Mouse (Mus musculus): ENCODE measurements around the gene Cd24a. TPM values are rescaled to one million over a fixed set of nuclear protein-coding genes. Genes with fewer than 3 reads are reported as not detected.

The Cd24a gene
- polyA plus RNA-seq, 1 experiment: 418 TPM

DNA sequence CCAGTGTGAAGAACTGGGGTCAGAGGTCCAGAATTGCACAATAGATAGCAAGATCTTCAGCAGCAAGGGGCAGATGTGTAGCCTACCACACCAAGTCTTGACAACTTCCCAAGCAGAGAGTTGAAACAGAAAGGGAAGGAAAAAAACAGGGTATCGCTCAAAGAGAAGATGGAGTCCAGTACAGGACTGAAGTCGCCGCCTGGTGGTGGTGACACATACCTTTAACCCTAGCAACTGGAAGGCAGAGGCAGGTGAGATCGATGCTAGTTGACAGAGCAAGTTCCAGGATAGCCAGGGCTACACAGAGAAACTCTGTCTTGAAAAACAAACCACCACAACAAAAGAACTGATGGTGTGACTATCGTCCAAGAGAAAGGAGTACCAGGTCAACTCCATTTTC is 28.7 kb upstream of the Cd24a start:
- H3K4me3 ChIP-seq (ENCODE audit: extremely low read depth, insufficient read depth, insufficient read length): no peak overlapping the region
- no peaks in the 10 kb centered on the region for H3K4me1 ChIP-seq (ENCODE audit: control insufficient read depth, insufficient read depth, insufficient read length)
- no peaks in the 10 kb centered on the region for H3K36me3 ChIP-seq (ENCODE audit: control insufficient read depth, insufficient read depth, low read length)
- no peak for DNase-seq (ENCODE audit: low read depth in 1 of 2, low spot score in 2 of 2)
- WGBS: 74% methylated on average over 5 of the region's 5 CpGs
- H3K27me3 ChIP-seq (ENCODE audit: control insufficient read depth, insufficient read depth, low read length): no peaks in the 10 kb centered on the region
- TF ChIP-seq CTCF (IDR thresholded peaks at IDR 0.05; ENCODE audit: extremely low read depth, insufficient read depth, insufficient read length, insufficient replicate concordance) (no peak), POLR2A (IDR thresholded peaks at IDR 0.05; ENCODE audit: low read depth, low read length) (no peak)
- no peak overlapping the region for H3K27ac ChIP-seq (ENCODE audit: insufficient read depth, low read length)

DNA sequence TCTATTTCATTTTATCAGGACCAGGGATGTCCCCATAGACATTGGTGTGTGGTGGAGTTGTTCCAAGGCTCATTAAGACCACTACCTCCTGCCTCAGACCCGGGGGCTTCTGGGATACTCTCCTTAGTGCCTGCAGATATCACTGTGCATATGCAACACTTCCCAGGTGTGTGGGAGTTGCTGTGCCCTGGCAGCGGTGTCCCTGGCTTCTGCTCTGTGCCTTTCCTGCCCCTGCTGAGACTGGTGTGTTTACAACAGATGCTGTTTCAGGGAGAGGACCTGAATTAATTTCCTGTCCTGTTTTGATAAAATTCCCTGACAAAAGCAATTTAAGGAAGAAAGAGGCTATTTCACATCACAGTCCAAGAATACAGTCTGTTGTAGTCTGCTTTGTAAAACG is 27.2 kb upstream of the Cd24a start:
- TF ChIP-seq CTCF (IDR thresholded peaks at IDR 0.05; ENCODE audit: extremely low read depth, insufficient read depth, insufficient read length, insufficient replicate concordance) (no peak), POLR2A (IDR thresholded peaks at IDR 0.05; ENCODE audit: low read depth, low read length) (no peak)
- Histone ChIP-seq H3K27me3 (ENCODE audit: control insufficient read depth, insufficient read depth, low read length) (no peaks in the 10 kb centered on the region), H3K27ac (ENCODE audit: insufficient read depth, low read length) (no peak overlapping the region), H3K4me3 (ENCODE audit: extremely low read depth, insufficient read depth, insufficient read length) (no peak overlapping the region), H3K36me3 (ENCODE audit: control insufficient read depth, insufficient read depth, low read length) (no peaks in the 10 kb centered on the region), H3K4me1 (ENCODE audit: control insufficient read depth, insufficient read depth, insufficient read length) (no peaks in the 10 kb centered on the region)
- DNase-seq (ENCODE audit: low read depth in 1 of 2, low spot score in 2 of 2): no peak
- 74% methylated on average over 3 of the region's 3 CpGs for WGBS

GRCm38 (mm10) chr10:43551388-43551787 is 26.7 kb upstream of the Cd24a start:
- no peak for TF ChIP-seq CTCF (IDR thresholded peaks at IDR 0.05; ENCODE audit: extremely low read depth, insufficient read depth, insufficient read length, insufficient replicate concordance)
- TF ChIP-seq POLR2A (IDR thresholded peaks at IDR 0.05; ENCODE audit: low read depth, low read length): no peak
- Histone ChIP-seq H3K4me1 (ENCODE audit: control insufficient read depth, insufficient read depth, insufficient read length) (no peaks in the 10 kb centered on the region), H3K36me3 (ENCODE audit: control insufficient read depth, insufficient read depth, low read length) (no peaks in the 10 kb centered on the region), H3K27me3 (ENCODE audit: control insufficient read depth, insufficient read depth, low read length) (no peaks in the 10 kb centered on the region), H3K27ac (ENCODE audit: insufficient read depth, low read length) (no peak overlapping the region), H3K4me3 (ENCODE audit: extremely low read depth, insufficient read depth, insufficient read length) (no peak overlapping the region)
- no peak for DNase-seq (ENCODE audit: low read depth in 1 of 2, low spot score in 2 of 2)
- WGBS: 75% methylated on average over 3 of the region's 3 CpGs

DNA sequence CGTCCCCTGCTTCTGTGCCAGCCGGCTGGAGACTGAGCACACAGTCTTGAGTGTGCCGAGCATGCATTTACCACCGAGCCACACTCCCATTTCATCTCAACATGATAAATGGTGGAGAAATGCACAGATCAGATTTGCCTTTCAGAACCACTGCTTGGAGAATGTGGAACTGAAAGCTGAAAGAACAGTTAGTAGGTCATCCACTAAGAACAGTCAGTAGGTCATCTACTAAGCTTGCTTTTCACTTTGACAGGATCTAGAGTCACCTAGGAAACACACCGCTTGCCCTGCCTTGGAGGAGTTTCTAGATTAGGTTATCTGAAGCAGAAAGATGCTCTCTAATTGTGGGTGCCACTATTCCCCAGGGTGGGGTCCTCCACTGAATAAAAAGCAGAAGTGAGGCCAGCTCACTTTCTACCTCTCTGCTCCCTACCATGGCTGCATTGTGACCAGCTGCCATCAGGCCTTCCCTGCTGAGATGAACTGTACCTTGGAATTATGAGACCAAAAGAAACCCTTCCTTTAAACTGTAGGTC is 20.4 kb upstream of the Cd24a start:
- Histone ChIP-seq H3K4me1 (ENCODE audit: control insufficient read depth, insufficient read depth, insufficient read length) (peaks cover 6% of the 10 kb centered on the region; the same call in 1 of the 2 replicates), H3K27me3 (ENCODE audit: control insufficient read depth, insufficient read depth, low read length) (no peaks in the 10 kb centered on the region)
- WGBS: 69% methylated on average over 5 of the region's 5 CpGs

DNA sequence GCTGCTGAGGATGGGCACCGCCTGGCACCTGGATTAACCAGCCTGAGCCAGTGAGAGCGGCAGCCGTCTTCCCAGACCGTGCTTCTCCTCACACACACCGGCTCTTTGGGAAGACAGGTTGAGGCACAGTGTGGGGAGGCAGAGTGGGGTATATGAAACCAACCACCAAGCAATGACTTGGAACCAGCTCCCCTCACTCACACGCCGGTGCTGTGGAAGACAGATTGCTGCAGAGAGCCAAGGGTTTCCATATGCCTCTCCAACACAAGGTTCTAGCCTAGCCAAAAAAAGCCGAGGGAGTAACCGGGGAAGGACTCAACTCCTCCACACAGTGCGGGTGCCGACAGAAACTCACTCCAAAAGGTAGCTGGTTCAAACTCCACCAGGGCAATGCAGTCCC is 18.8 kb upstream of the Cd24a start:
- TF ChIP-seq POLR2A (IDR thresholded peaks at IDR 0.05; ENCODE audit: low read depth, low read length) (no peak), CTCF (IDR thresholded peaks at IDR 0.05; ENCODE audit: extremely low read depth, insufficient read depth, insufficient read length, insufficient replicate concordance) (no peak)
- no peak overlapping the region for H3K4me3 ChIP-seq (ENCODE audit: extremely low read depth, insufficient read depth, insufficient read length)
- H3K36me3 ChIP-seq (ENCODE audit: control insufficient read depth, insufficient read depth, low read length): no peaks in the 10 kb centered on the region
- WGBS: 88% methylated on average over 11 of the region's 11 CpGs
- H3K27me3 ChIP-seq (ENCODE audit: control insufficient read depth, insufficient read depth, low read length): no peaks in the 10 kb centered on the region
- no peak overlapping the region for H3K27ac ChIP-seq (ENCODE audit: insufficient read depth, low read length)
- H3K4me1 ChIP-seq (ENCODE audit: control insufficient read depth, insufficient read depth, insufficient read length): peaks cover 6% of the 10 kb centered on the region; the same call in 1 of the 2 replicates
- no peak for DNase-seq (ENCODE audit: low read depth in 1 of 2, low spot score in 2 of 2)

More for the DNA sequence above, 20.4 kb upstream of the Cd24a start:
- Histone ChIP-seq H3K36me3 (ENCODE audit: control insufficient read depth, insufficient read depth, low read length) (no peaks in the 10 kb centered on the region), H3K4me3 (ENCODE audit: extremely low read depth, insufficient read depth, insufficient read length) (no peak overlapping the region), H3K27ac (ENCODE audit: insufficient read depth, low read length) (no peak overlapping the region)
- no peak for DNase-seq (ENCODE audit: low read depth in 1 of 2, low spot score in 2 of 2)
- no peak for TF ChIP-seq POLR2A (IDR thresholded peaks at IDR 0.05; ENCODE audit: low read depth, low read length)
- no peak for TF ChIP-seq CTCF (IDR thresholded peaks at IDR 0.05; ENCODE audit: extremely low read depth, insufficient read depth, insufficient read length, insufficient replicate concordance)

DNA sequence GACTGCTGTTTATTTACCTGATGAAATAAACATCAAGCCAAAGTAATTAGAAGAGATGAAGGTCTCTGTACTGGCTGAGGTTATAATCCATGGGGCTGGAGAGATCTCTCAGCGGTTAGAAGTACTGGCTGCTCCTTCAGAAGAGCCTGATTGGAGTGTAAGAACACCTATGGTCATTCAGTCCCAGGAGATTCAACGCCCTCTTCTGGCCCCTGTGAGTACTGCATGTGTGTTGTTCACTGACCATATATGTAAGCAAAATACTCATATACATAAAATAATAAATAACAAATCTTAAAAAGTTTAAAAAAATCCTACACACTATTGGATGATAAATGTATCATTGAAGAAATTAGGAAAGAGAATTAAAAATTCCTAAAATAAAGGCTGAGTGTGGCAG is 17.3 kb upstream of the Cd24a start:
- no peak for DNase-seq (ENCODE audit: low read depth in 1 of 2, low spot score in 2 of 2)
- Histone ChIP-seq H3K4me1 (ENCODE audit: control insufficient read depth, insufficient read depth, insufficient read length) (peaks cover 6% of the 10 kb centered on the region; the same call in 1 of the 2 replicates), H3K27me3 (ENCODE audit: control insufficient read depth, insufficient read depth, low read length) (no peaks in the 10 kb centered on the region), H3K4me3 (ENCODE audit: extremely low read depth, insufficient read depth, insufficient read length) (no peak overlapping the region), H3K27ac (ENCODE audit: insufficient read depth, low read length) (no peak overlapping the region), H3K36me3 (ENCODE audit: control insufficient read depth, insufficient read depth, low read length) (no peaks in the 10 kb centered on the region)
- WGBS: 52% methylated on average over 2 of the region's 2 CpGs
- TF ChIP-seq CTCF (IDR thresholded peaks at IDR 0.05; ENCODE audit: extremely low read depth, insufficient read depth, insufficient read length, insufficient replicate concordance) (no peak), POLR2A (IDR thresholded peaks at IDR 0.05; ENCODE audit: low read depth, low read length) (no peak)

DNA sequence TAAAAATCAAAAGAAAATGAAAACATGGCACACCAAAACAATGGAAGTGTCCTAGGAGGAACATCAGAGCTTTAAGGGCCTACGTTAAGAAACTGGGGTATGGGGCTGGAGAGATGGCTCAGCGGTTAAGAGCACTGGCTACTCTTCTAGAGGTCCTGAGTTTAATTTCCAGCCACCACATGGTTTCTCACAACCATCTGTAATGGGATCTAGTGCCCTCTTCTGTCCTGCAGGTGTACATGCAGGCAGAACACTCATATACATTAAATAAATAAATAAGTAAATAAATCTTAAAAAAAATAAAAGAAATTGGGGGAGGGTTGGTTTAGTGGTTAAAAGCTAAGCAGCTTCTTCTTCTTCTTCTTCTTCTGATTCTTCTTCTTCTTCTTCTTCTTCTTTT is 16.8 kb upstream of the Cd24a start:
- Histone ChIP-seq H3K27ac (ENCODE audit: insufficient read depth, low read length) (no peak overlapping the region), H3K4me1 (ENCODE audit: control insufficient read depth, insufficient read depth, insufficient read length) (peaks cover 6% of the 10 kb centered on the region; the same call in 1 of the 2 replicates), H3K4me3 (ENCODE audit: extremely low read depth, insufficient read depth, insufficient read length) (no peak overlapping the region), H3K36me3 (ENCODE audit: control insufficient read depth, insufficient read depth, low read length) (no peaks in the 10 kb centered on the region), H3K27me3 (ENCODE audit: control insufficient read depth, insufficient read depth, low read length) (no peaks in the 10 kb centered on the region)
- no peak for TF ChIP-seq CTCF (IDR thresholded peaks at IDR 0.05; ENCODE audit: extremely low read depth, insufficient read depth, insufficient read length, insufficient replicate concordance)
- TF ChIP-seq POLR2A (IDR thresholded peaks at IDR 0.05; ENCODE audit: low read depth, low read length): no peak
- WGBS: 91% methylated on average over 2 of the region's 2 CpGs
- no peak for DNase-seq (ENCODE audit: low read depth in 1 of 2, low spot score in 2 of 2)
